Mouse (Mus musculus): ENCODE data around the gene App. TPM values are rescaled to one million over a fixed set of nuclear protein-coding genes. Genes with fewer than 3 reads are reported as not detected.

The App gene
- polyA plus RNA-seq, 1 experiment from 2014 or later, result 161 TPM

GRCm38 (mm10) chr16:85024706-85025105 is 148.9 kb downstream of the App start:
- H3K27ac ChIP-seq, result no peak overlapping the region
- no peak for DNase-seq (ENCODE audit: low spot score)
- H3K36me3 ChIP-seq, result peaks cover 75% of the 10 kb centered on the region
- H3K27me3 ChIP-seq (ENCODE audit: insufficient read depth, poor library complexity, severe bottlenecking), result no peaks in the 10 kb centered on the region
- no peaks in the 10 kb centered on the region for H3K4me1 ChIP-seq (replicated peaks)
- WGBS, result 96% methylated on average over 8 of the region's 8 CpGs
- no peak overlapping the region for H3K4me3 ChIP-seq
- 0 out of 2 replicates have a peak, but pooled peaks cover 3% of the 10 kb centered on the region for H3K9me3 ChIP-seq

DNA sequence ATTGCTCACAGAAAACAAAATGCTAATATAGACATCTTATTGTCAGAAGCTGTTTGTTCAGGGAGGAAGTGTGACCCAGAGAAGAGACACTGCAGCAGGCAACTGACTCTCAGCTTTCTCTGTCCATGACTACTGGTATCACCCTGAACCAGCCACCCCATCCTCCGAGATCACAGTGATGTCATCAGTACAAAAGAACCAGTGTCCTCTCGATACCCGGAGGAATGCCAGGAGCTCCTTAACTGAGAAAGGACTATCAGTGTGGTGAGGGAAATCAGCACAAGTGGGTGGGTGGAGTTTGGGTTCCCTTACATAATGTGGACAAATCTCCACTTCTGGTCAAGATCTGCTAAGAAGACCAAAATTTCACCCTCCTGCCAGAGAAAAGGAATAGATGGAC is 150.5 kb downstream of the App start:
- DNase-seq (ENCODE audit: low spot score), result no peak

GRCm38 (mm10) chr16:85020696-85021323 is 152.8 kb downstream of the App start:
- H3K4me1 ChIP-seq (replicated peaks), result no peaks in the 10 kb centered on the region
- 92% methylated on average over 9 of the region's 9 CpGs for WGBS
- DNase-seq (ENCODE audit: low spot score), result no peak
- H3K9me3 ChIP-seq, result 0 out of 2 replicates have a peak, but pooled peaks cover 3% of the 10 kb centered on the region
- no peak overlapping the region for H3K4me3 ChIP-seq
- no peaks in the 10 kb centered on the region for H3K27me3 ChIP-seq (ENCODE audit: insufficient read depth, poor library complexity, severe bottlenecking)
- peaks cover 40% of the 10 kb centered on the region for H3K36me3 ChIP-seq
- H3K27ac ChIP-seq, result no peak overlapping the region

More for the DNA sequence above, 150.5 kb downstream of the App start:
- Histone ChIP-seq H3K9me3 (0 out of 2 replicates have a peak, but pooled peaks cover 3% of the 10 kb centered on the region), H3K27ac (no peak overlapping the region), H3K4me3 (no peak overlapping the region), H3K4me1 (replicated peaks) (no peaks in the 10 kb centered on the region), H3K27me3 (ENCODE audit: insufficient read depth, poor library complexity, severe bottlenecking) (no peaks in the 10 kb centered on the region), H3K36me3 (peaks cover 62% of the 10 kb centered on the region)
- 83% methylated on average over 3 of the region's 3 CpGs for WGBS

GRCm38 (mm10) chr16:85019273-85019672 is 154.3 kb downstream of the App start:
- no peaks in the 10 kb centered on the region for H3K27me3 ChIP-seq (ENCODE audit: insufficient read depth, poor library complexity, severe bottlenecking)
- no peak overlapping the region for H3K4me3 ChIP-seq
- 81% methylated on average over 5 of the region's 5 CpGs for WGBS
- no peaks in the 10 kb centered on the region for H3K4me1 ChIP-seq (replicated peaks)
- H3K36me3 ChIP-seq, result peaks cover 39% of the 10 kb centered on the region
- H3K27ac ChIP-seq, result no peak overlapping the region
- DNase-seq (ENCODE audit: low spot score), result no peak
- no peaks in the 10 kb centered on the region for H3K9me3 ChIP-seq

DNA sequence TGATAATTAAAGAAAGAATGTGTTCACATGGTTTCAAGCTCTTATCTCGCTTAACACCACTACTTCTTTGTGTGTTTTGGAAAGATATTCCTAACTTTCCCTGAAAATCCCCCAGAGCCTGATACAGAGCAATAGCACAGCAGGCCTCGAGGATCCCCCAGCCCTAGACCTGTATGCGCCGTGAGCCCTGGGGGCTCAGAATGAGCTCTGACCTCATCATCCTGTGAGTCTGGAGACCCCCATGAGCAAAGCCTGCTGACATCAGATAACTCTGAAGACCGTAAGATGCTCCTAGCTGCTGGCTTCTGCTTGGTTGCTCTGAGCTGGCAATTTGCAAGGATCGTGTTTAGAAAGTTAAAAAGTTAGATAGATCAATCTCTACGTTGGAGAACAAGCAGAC is 155.7 kb downstream of the App start:
- H3K4me1 ChIP-seq (replicated peaks), result no peaks in the 10 kb centered on the region
- no peaks in the 10 kb centered on the region for H3K9me3 ChIP-seq
- no peak overlapping the region for H3K27ac ChIP-seq
- DNase-seq (ENCODE audit: low spot score), result no peak
- H3K4me3 ChIP-seq, result no peak overlapping the region
- 86% methylated on average over 7 of the region's 7 CpGs for WGBS
- H3K27me3 ChIP-seq (ENCODE audit: insufficient read depth, poor library complexity, severe bottlenecking), result no peaks in the 10 kb centered on the region
- peaks cover 39% of the 10 kb centered on the region for H3K36me3 ChIP-seq

DNA sequence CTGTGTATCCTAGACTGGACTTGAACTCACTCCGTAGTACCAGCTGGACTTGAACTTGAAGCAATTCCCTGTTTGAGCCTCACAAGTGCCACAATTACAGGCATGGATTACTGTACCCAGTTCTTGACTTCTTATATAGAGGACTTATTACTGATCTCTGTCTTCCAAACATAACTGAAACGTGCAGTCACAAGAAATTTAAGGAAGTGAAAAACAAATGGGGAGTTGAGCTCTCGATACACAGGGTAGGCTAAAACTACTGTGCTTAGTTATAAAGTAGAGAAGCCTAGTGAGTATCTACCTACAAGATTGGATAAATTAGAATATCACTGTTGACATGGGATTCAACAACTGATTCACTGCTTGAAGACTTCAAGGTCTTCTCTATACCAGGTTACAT is 160.9 kb downstream of the App start:
- no peak overlapping the region for H3K27ac ChIP-seq
- no peaks in the 10 kb centered on the region for H3K4me1 ChIP-seq (replicated peaks)
- no peaks in the 10 kb centered on the region for H3K9me3 ChIP-seq
- no peak for DNase-seq (ENCODE audit: low spot score)
- peaks cover 66% of the 10 kb centered on the region for H3K36me3 ChIP-seq
- 95% methylated on average over 3 of the region's 3 CpGs for WGBS
- H3K4me3 ChIP-seq, result no peak overlapping the region
- H3K27me3 ChIP-seq (ENCODE audit: insufficient read depth, poor library complexity, severe bottlenecking), result no peaks in the 10 kb centered on the region

- Histone ChIP-seq H3K9me3 (no peaks in the 10 kb centered on the region), H3K27me3 (ENCODE audit: insufficient read depth, poor library complexity, severe bottlenecking) (no peaks in the 10 kb centered on the region), H3K4me3 (no peak overlapping the region), H3K27ac (no peak overlapping the region), H3K36me3 (peaks cover 66% of the 10 kb centered on the region), H3K4me1 (replicated peaks) (no peaks in the 10 kb centered on the region)
- 96% methylated on average over 5 of the region's 5 CpGs for whole genome bisulfite sequencing
- DNase-seq (ENCODE audit: low spot score), result no peak
These were observed 161.4 kb downstream of the App start for GRCm38 (mm10) chr16:85012172-85012571.

DNA sequence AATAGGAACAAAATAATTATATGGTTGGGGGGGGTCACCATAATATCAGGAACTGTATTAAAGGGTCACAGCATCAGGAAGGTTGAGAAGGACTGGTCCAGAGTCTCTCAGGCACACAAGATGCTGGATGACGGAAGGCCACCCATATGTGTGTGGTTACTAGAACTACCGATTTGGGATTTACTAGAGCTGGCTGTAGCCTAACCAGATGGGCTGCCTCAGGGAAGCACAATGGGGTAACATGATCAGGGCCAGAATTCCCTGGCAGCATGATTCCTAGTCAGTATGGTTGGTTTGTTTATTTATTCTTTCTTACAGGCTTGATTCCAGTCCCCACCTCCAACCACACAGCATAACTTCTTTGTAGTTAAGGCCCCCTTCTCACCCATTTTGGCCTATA is 162.9 kb downstream of the App start:
- H3K4me3 ChIP-seq, result no peak overlapping the region
- DNase-seq (ENCODE audit: low spot score), result no peak
- no peak overlapping the region for H3K27ac ChIP-seq
- no peaks in the 10 kb centered on the region for H3K4me1 ChIP-seq (replicated peaks)
- H3K36me3 ChIP-seq, result peaks cover 69% of the 10 kb centered on the region
- WGBS, result 78% methylated on average over 2 of the region's 2 CpGs
- H3K9me3 ChIP-seq, result no peaks in the 10 kb centered on the region
- H3K27me3 ChIP-seq (ENCODE audit: insufficient read depth, poor library complexity, severe bottlenecking), result no peaks in the 10 kb centered on the region

- WGBS, result 80% methylated on average over 9 of the region's 9 CpGs
- H3K4me1 ChIP-seq (replicated peaks), result no peaks in the 10 kb centered on the region
- no peaks in the 10 kb centered on the region for H3K27me3 ChIP-seq (ENCODE audit: insufficient read depth, poor library complexity, severe bottlenecking)
- H3K4me3 ChIP-seq, result no peak overlapping the region
- H3K9me3 ChIP-seq, result no peaks in the 10 kb centered on the region
- H3K36me3 ChIP-seq, result peaks cover 59% of the 10 kb centered on the region
- no peak overlapping the region for H3K27ac ChIP-seq
- DNase-seq (ENCODE audit: low spot score), result no peak
These were observed 164.5 kb downstream of the App start for GRCm38 (mm10) chr16:85008866-85009645.

DNA sequence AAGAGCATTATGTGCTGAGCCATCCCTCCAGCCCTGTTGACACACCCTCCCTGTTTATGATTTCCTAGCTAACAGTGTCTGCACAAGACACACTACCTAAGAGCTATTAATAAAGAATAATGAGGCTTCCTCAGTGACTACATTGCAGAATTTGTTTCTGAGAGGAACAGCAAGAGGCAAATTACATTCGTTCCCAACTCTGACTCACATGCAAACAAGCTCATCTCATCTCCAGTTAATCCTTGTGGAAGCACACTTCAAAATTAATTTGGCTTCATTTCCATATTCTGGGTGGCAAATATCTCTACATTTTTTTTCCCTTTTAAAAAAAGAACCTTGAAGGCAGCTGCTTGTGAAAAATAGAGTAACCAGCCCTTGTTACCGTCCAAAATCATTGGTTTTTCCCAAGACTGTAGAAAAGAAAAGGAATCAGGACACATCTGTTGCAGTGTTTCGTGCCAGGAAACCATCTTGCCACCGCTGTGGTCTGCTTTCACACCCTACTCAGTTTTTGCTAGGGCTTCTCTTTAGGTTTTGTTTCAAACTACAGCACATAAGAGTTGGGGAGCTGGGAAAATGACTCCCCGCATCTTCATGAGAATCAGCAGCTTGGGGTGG is 171.5 kb downstream of the App start:
- WGBS, result 93% methylated on average over 5 of the region's 5 CpGs
- H3K36me3 ChIP-seq, result peaks cover 49% of the 10 kb centered on the region
- no peak for DNase-seq (ENCODE audit: low spot score)

GRCm38 (mm10) chr16:85000304-85000703 is 173.3 kb downstream of the App start:
- DNase-seq (ENCODE audit: low spot score), result no peak
- Histone ChIP-seq H3K27me3 (ENCODE audit: insufficient read depth, poor library complexity, severe bottlenecking) (no peaks in the 10 kb centered on the region), H3K9me3 (no peaks in the 10 kb centered on the region; the same call in 1 of the 2 replicates), H3K27ac (no peak overlapping the region), H3K36me3 (peaks cover 45% of the 10 kb centered on the region), H3K4me3 (no peak overlapping the region), H3K4me1 (replicated peaks) (no peaks in the 10 kb centered on the region)
- WGBS, result 91% methylated on average over 7 of the region's 7 CpGs

More for the DNA sequence above, 171.5 kb downstream of the App start:
- Histone ChIP-seq H3K27me3 (ENCODE audit: insufficient read depth, poor library complexity, severe bottlenecking) (no peaks in the 10 kb centered on the region), H3K27ac (no peak overlapping the region), H3K4me3 (no peak overlapping the region), H3K9me3 (no peaks in the 10 kb centered on the region; the same call in 1 of the 2 replicates), H3K4me1 (replicated peaks) (no peaks in the 10 kb centered on the region)

DNA sequence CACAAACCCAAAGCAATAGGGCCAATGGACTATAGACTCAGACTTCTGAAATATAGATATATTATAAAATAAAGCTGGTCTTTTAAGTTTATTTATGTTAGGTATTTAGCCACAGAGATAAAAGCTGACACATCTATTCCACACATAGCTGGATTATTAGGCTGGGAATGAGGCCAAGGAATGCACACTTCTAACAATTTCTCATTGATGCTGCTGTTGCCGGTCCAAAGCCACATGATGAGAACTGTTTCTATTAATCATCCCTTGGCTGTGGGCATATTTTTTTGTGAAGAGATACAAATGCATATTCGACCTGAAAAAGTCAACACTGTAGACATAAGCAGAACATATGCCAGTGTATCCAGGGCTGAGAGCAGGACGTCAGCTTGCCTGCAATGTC is 176.0 kb downstream of the App start:
- WGBS, result 91% methylated on average over 3 of the region's 3 CpGs
- H3K27ac ChIP-seq, result no peak overlapping the region
- H3K36me3 ChIP-seq, result peaks cover 46% of the 10 kb centered on the region
- no peaks in the 10 kb centered on the region for H3K4me1 ChIP-seq (replicated peaks)
- no peaks in the 10 kb centered on the region; the same call in 1 of the 2 replicates for H3K9me3 ChIP-seq
- no peak overlapping the region for H3K4me3 ChIP-seq
- DNase-seq (ENCODE audit: low spot score), result no peak
- H3K27me3 ChIP-seq (ENCODE audit: insufficient read depth, poor library complexity, severe bottlenecking), result no peaks in the 10 kb centered on the region

DNA sequence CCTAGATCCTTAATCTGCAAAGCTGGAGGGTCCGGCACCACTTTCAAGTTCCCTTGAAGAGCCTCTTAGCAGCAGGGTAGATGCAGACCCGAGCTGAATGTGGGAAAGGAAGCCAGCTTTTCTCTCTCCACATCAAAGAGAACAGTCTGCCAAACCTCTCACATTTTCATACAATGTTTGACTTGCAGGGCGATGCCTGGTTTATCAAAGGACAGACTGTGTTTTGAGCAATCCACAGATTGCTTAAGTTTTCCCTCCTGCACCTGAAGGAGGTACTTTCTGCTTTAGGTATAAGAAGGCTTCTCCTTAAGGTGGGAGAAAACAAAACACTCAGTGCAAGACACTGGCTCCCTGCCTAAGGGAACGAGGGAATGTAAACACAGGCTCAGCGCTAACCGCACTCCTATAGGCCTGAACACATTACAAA is 178.1 kb downstream of the App start:
- no peak for DNase-seq (ENCODE audit: low spot score)
- no peak overlapping the region for H3K4me3 ChIP-seq
- H3K9me3 ChIP-seq, result no peaks in the 10 kb centered on the region
- no peaks in the 10 kb centered on the region for H3K4me1 ChIP-seq (replicated peaks)
- H3K27me3 ChIP-seq (ENCODE audit: insufficient read depth, poor library complexity, severe bottlenecking), result no peaks in the 10 kb centered on the region
- no peak overlapping the region for H3K27ac ChIP-seq
- H3K36me3 ChIP-seq, result peaks cover 37% of the 10 kb centered on the region
- 67% methylated on average over 6 of the region's 6 CpGs for WGBS

All from hindbrain, embryonic 10.5 days (tissue).